Mouse (Mus musculus) ES-E14 (cell line): ENCODE data around the gene 1110032F04Rik.

Experiments
- CHD2 ChIP-seq: IDR thresholded peaks from 2 replicates; pipeline ENCODE4 v1.6.1; 2014; ENCODE audit warnings: mild to moderate bottlenecking, low read depth, low read length, inconsistent platforms
- HCFC1 ChIP-seq: IDR thresholded peaks from 2 replicates; pipeline ENCODE4 v1.6.1; 2012; ENCODE audit warnings: low read length, inconsistent platforms, borderline replicate concordance; ENCODE audit not compliant: insufficient read depth
- MAFK ChIP-seq: IDR thresholded peaks from 2 replicates; pipeline ENCODE4 v1.6.1; 2014; ENCODE audit warnings: mild to moderate bottlenecking, low read depth, low read length, inconsistent platforms; ENCODE audit not compliant: insufficient read depth
- ZNF384 ChIP-seq: IDR thresholded peaks from 2 replicates; pipeline ENCODE4 v1.6.1; 2012; ENCODE audit warnings: low read depth, low read length, inconsistent platforms

- TF ChIP-seq HCFC1 = no peak
- TF ChIP-seq CHD2 = no peak
- no peak for TF ChIP-seq MAFK
- no peak for TF ChIP-seq ZNF384
These were observed 4.7 kb downstream of the 1110032F04Rik start for GRCm38 (mm10) chr3:68874079-68874478.
